Mouse (Mus musculus) hindbrain, postnatal 0 days (tissue): Measurements from ENCODE around the gene Serinc4. TPM values are rescaled to one million over a fixed set of nuclear protein-coding genes. Genes with fewer than 3 reads are reported as not detected.
A peak's percentile ranks its signal among the peaks of the same experiment; 100 is the strongest.

Experiments used
- ATAC-seq: fragments of 200-750 bp; cut with Nextera tagmentation; 2 replicates; pipeline ENCODE4 v1.8.0; 2017; ENCODE audit warnings: mild to moderate bottlenecking, moderate TSS enrichment, moderate library complexity
- DNase-seq: peaks from one replicate; pipeline ENCODE4 v3.0.0-alpha.2; 2015; ENCODE audit warnings: low spot score
- H3K27ac ChIP-seq: fragments of 300-500 bp; sonication (generic); 2 replicates; pipeline ENCODE4 v1.5.1; 2014; ENCODE audit warnings: mild to moderate bottlenecking
- H3K27me3 ChIP-seq: fragments of 300-500 bp; sonication (generic); 2 replicates; pipeline ENCODE4 v1.6.1; 2014; ENCODE audit warnings: low read length, mixed read lengths; ENCODE audit not compliant: insufficient read depth
- H3K36me3 ChIP-seq: fragments of 300-500 bp; sonication (generic); 2 replicates; pipeline ENCODE4 v1.6.1; 2014; ENCODE audit warnings: low read length, mixed read lengths; ENCODE audit not compliant: insufficient read depth
- H3K4me1 ChIP-seq: fragments of 300-500 bp; sonication (generic); 2 replicates; pipeline ENCODE4 v1.6.1; 2014; ENCODE audit warnings: antibody characterized with exemption, low read length, mixed read lengths; ENCODE audit not compliant: insufficient read depth
- H3K4me2 ChIP-seq: fragments of 300-500 bp; sonication (generic); 2 replicates; pipeline ENCODE4 v1.6.1; 2014; ENCODE audit warnings: low read depth, mild to moderate bottlenecking, low read length, moderate library complexity, mixed read lengths
- H3K4me3 ChIP-seq: fragments of 300-500 bp; sonication (generic); 2 replicates; pipeline ENCODE4 v1.5.1; 2014; ENCODE audit warnings: low read length
- H3K9ac ChIP-seq: fragments of 300-500 bp; sonication (generic); replicated peaks from 2 replicates; pipeline ENCODE4 v1.6.1; 2014; ENCODE audit warnings: mild to moderate bottlenecking, low read length, moderate library complexity, mixed read lengths
- H3K9me3 ChIP-seq: fragments of 300-500 bp; sonication (generic); 2 replicates; pipeline ENCODE4 v1.6.1; 2016; ENCODE audit warnings: low read length, mixed read lengths
- CTCF ChIP-seq: IDR thresholded peaks from 2 replicates; pipeline ENCODE4 v1.5.1; 2016; ENCODE audit warnings: antibody characterized with exemption, control low read depth, low read depth
- WGBS: fragments of 180-500 bp; shearing (Covaris S2); extraction: QIAGEN DNeasy Blood & Tissue Kit; methylation state at CpG from one replicate; pipeline ENCODE4 v1.1.7; 2014; 5-methylcytosine and 5-hydroxymethylcytosine counted together
- polyA plus RNA-seq: library from polyadenylated mRNA; unstranded; fragments of >200 nt; fragmentation: Nextera tagmentation; extraction: Ambion mirVana; gene quantifications from 2 replicates; pipeline ENCODE4 v1.2.1, GENCODE M21; 2015
- total RNA-seq: library from RNA; depleted of rRNA; stranded (reverse); fragments of >200 nt; gene quantifications from 2 replicates; pipeline ENCODE4 v1.2.3, GENCODE M21; 2014

Gene Serinc4
- total and polyA plus RNA-seq, 2 experiments from 2014 or later: 1.1 to 1.3 TPM

DNA sequence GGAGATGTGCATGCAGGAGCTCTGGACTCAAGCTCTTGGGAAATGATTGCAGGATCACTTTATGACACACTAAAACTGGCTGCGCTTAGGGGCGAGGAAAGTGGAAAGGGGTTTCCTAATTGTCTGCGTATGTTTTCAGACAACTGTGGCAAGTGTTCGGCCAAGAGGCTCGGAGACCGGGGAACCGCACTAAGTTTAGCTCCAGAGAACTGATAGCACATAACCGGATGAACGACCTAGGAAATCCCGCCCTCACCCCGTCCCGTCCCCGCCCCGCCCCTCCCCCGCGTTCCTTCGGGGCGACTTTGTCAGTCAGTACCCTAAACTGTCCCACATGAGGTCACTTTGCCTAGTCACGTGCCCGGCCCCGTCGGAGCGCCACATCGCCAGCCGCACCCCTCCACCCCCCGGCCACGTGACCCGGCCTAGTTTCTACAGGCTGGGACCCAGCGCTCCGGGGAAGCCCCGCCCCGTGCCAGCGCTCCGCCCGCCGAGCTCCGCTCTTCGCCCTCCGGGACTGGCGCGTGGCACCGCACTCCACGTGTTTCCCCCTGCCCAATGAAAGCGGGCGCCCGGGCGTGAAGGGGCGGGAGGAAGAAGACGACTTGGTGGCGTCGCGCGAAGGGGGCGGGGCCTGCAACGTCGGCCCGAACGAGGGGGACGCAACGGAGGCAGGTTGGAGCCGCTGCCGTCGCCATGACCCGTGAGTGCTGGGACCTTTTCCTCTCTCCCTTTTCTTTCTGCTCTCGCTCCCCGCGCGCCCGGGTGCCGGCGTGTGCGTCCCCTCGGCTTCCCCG is 7.6 kb downstream of the Serinc4 start, which contains the start of gene Serf2:
TSS of gene Serf2 (plus strand) at position 457 of the 797 bp plus-strand sequence.
- peak within 1 kb of the TSS; percentile 92 for H3K9ac ChIP-seq
- WGBS: 1% methylated on average over 61 of the region's 74 CpGs
- peak within 1 kb of the TSS; percentile 98 for H3K27ac ChIP-seq
- no peak for TF ChIP-seq CTCF
- no peaks in the 10 kb centered on the region for H3K27me3 ChIP-seq
- peaks cover 13% of the 10 kb centered on the region; the same call in 1 of the 2 replicates for H3K36me3 ChIP-seq
- H3K4me2 ChIP-seq: peak within 1 kb of the TSS; percentile 79
- peak; percentile 99 for DNase-seq
- ATAC-seq: peak; percentile 99
- 0 out of 2 replicates have a peak, but pooled peaks cover 4% of the 10 kb centered on the region for H3K4me1 ChIP-seq
- no peaks in the 10 kb centered on the region for H3K9me3 ChIP-seq
- H3K4me3 ChIP-seq: peak within 1 kb of the TSS; percentile 89

- Histone ChIP-seq H3K27me3 (no peaks in the 10 kb centered on the region), H3K9ac (peak overlapping the region; percentile 28; the same call in 1 of the 2 replicates), H3K9me3 (no peaks in the 10 kb centered on the region), H3K27ac (peak overlapping the region; percentile 79), H3K36me3 (peaks cover 6% of the 10 kb centered on the region; the same call in 1 of the 2 replicates), H3K4me1 (0 out of 2 replicates have a peak, but pooled peaks cover 4% of the 10 kb centered on the region), H3K4me2 (peak overlapping the region; percentile 79), H3K4me3 (peak overlapping the region; percentile 89)
- DNase-seq: peak; percentile 40
- WGBS: 17% methylated on average over 9 of the region's 9 CpGs
- ATAC-seq: no peak
- TF ChIP-seq CTCF: peak; percentile 50
These were observed 8.4 kb downstream of the Serinc4 start for GRCm38 (mm10) chr2:121448136-121448535.

DNA sequence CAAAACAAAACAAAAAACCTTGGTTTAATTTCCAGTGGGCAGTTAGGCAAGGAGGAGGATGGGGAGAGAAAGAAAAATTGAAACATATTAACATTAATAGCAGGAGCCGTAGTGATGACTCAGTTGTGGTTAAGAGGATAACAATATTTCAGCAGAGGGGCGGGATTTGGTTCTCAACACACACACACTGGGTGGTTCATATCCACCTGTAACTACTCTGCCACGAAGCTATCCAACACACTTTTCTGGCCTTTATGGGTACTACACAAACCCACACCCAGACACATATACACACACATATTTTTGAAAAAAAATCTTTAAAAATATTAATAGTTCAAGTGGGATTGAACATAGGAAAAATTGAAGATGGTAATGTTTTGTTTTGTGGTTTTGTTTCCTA is 9.6 kb downstream of the Serinc4 start:
- Histone ChIP-seq H3K36me3 (peaks cover 3% of the 10 kb centered on the region; the same call in 1 of the 2 replicates), H3K9ac (no peak overlapping the region), H3K9me3 (no peaks in the 10 kb centered on the region), H3K27me3 (no peaks in the 10 kb centered on the region), H3K4me3 (no peak overlapping the region), H3K4me1 (peaks cover 15% of the 10 kb centered on the region), H3K27ac (no peak overlapping the region), H3K4me2 (no peak overlapping the region)
- no peak for DNase-seq
- no peak for TF ChIP-seq CTCF
- ATAC-seq: no peak
- 96% methylated on average over 3 of the region's 3 CpGs for WGBS

DNA sequence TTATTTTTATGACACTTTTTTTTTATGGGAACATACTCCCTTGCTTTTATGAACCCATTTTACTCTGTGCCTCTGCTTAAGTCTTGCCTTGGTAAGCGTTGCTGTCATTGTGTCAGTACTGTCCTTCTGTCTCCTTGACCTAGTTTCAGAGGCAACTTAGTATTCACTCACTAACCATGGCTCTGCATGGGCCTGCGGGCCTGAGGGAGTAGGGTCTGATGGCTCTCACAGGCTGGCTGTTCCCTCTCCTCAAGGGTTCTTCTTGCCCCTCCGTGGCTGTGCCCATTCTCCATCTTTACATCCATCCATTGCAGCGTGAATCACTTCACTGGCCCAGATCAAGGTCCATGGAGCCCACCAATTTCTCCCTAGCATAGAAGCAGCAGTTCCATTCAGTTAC is 10.1 kb downstream of the Serinc4 start:
- TF ChIP-seq CTCF: no peak
- Histone ChIP-seq H3K9me3 (no peaks in the 10 kb centered on the region), H3K27ac (no peak overlapping the region), H3K4me3 (no peak overlapping the region), H3K4me2 (no peak overlapping the region), H3K27me3 (no peaks in the 10 kb centered on the region), H3K36me3 (peaks cover 3% of the 10 kb centered on the region; the same call in 1 of the 2 replicates), H3K4me1 (peaks cover 16% of the 10 kb centered on the region), H3K9ac (no peak overlapping the region)
- no peak for ATAC-seq
- DNase-seq: no peak
- 79% methylated on average over 4 of the region's 4 CpGs for WGBS

DNA sequence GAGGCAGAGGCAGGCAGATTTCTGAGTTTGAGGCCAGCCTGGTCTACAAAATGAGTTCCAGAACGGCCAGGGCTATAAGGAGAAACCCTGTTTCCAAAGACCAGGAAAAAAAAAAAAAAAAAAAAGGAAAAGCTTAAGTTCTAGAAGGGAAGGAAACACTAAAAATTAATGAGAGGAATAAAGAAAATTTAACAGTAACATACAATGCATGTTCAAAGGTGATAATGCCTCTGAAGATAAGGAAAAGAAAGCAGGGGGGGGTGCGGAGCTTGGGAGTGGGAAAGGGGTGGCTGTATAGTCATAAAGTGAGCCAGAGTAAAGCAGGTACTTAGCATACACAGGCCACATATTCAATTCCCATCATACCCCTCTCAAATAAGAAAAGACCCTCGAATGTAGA is 11.5 kb downstream of the Serinc4 start:
- no peak overlapping the region for H3K4me2 ChIP-seq
- no peaks in the 10 kb centered on the region for H3K9me3 ChIP-seq
- H3K36me3 ChIP-seq: no peaks in the 10 kb centered on the region
- peaks cover 16% of the 10 kb centered on the region for H3K4me1 ChIP-seq
- no peak overlapping the region for H3K9ac ChIP-seq
- no peaks in the 10 kb centered on the region for H3K27me3 ChIP-seq
- ATAC-seq: no peak
- no peak for TF ChIP-seq CTCF
- WGBS: 76% methylated on average over 3 of the region's 3 CpGs
- no peak overlapping the region for H3K27ac ChIP-seq
- H3K4me3 ChIP-seq: no peak overlapping the region
- DNase-seq: no peak

GRCm38 (mm10) chr2:121444178-121444577 is 12.4 kb downstream of the Serinc4 start, which contains the start of gene Ell3:
Gene Ell3 (minus strand): TSS chr2:121444278.
- Histone ChIP-seq H3K4me2 (peak within 1 kb of the TSS; percentile 71), H3K9me3 (no peaks in the 10 kb centered on the region), H3K4me1 (peaks cover 16% of the 10 kb centered on the region), H3K4me3 (0 out of 2 replicates have a peak within 1 kb of the TSS, but pooled peaks have one; percentile 34), H3K27ac (no peak within 1 kb of the TSS), H3K9ac (no peak within 1 kb of the TSS), H3K27me3 (no peaks in the 10 kb centered on the region), H3K36me3 (no peaks in the 10 kb centered on the region)
- TF ChIP-seq CTCF: no peak
- no peak for ATAC-seq
- DNase-seq: no peak
- 81% methylated on average over 1 of the region's 1 CpGs for WGBS

DNA sequence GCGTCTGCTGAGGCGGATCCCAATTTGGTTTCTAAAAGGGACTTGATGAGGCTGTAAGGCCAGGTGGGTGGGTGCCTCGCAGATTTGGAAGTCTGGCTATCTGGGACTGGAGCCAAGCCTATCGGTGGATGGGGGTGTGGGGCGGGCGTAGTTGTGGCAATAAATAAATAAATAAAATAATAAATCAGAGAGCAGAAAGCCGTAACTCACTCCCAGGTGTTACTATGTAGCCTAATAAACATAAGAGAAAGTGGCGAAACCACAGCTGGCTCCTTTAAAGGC is 13.6 kb downstream of the Serinc4 start:
- H3K4me3 ChIP-seq: peak overlapping the region; percentile 34

More for the DNA sequence above, 13.6 kb downstream of the Serinc4 start:
- no peak for TF ChIP-seq CTCF
- Histone ChIP-seq H3K9me3 (no peaks in the 10 kb centered on the region), H3K27me3 (no peaks in the 10 kb centered on the region), H3K4me2 (peak overlapping the region; percentile 71), H3K4me1 (peaks cover 12% of the 10 kb centered on the region), H3K36me3 (peaks cover 4% of the 10 kb centered on the region), H3K27ac (no peak overlapping the region), H3K9ac (0 out of 2 replicates have a peak overlapping the region, but pooled peaks have one; percentile 24)
- WGBS: 12% methylated on average over 8 of the region's 8 CpGs
- ATAC-seq: no peak
- no peak for DNase-seq
